Mouse (Mus musculus) heart, embryonic 11.5 days (tissue): Measurements from ENCODE around the gene Rln1. TPM values are rescaled to one million over a fixed set of nuclear protein-coding genes. Genes with fewer than 3 reads are reported as not detected.

Experiments
- ATAC-seq: fragments of 200-750 bp; cut with Nextera tagmentation; replicated peaks from 2 replicates; pipeline ENCODE4 v1.8.0; 2017; ENCODE audit warnings: moderate library complexity; ENCODE audit not compliant: insufficient number of reproducible peaks, low FRiP score, low TSS enrichment
- H3K27ac ChIP-seq: fragments of 300-500 bp; sonication (generic); 2 replicates; pipeline ENCODE4 v1.5.1; 2014; ENCODE audit warnings: mild to moderate bottlenecking, low read depth, low read length
- H3K27me3 ChIP-seq: fragments of 300-500 bp; sonication (generic); 2 replicates; pipeline ENCODE4 v1.6.1; 2014; ENCODE audit warnings: mild to moderate bottlenecking, low read length, mixed read lengths; ENCODE audit not compliant: control insufficient read depth, insufficient read depth
- H3K36me3 ChIP-seq: fragments of 300-500 bp; sonication (generic); 2 replicates; pipeline ENCODE4 v1.6.1; 2014; ENCODE audit warnings: mild to moderate bottlenecking, low read length, moderate library complexity, mixed read lengths; ENCODE audit not compliant: control insufficient read depth, insufficient read depth
- H3K4me1 ChIP-seq: fragments of 300-500 bp; sonication (generic); 2 replicates; pipeline ENCODE4 v1.6.1; 2014; ENCODE audit warnings: low read length; ENCODE audit not compliant: control insufficient read depth, insufficient read depth
- H3K4me2 ChIP-seq: fragments of 300-500 bp; sonication (generic); 2 replicates; pipeline ENCODE4 v1.6.1; 2014; ENCODE audit warnings: mild to moderate bottlenecking, moderate library complexity
- H3K4me3 ChIP-seq: fragments of 300-500 bp; sonication (generic); 2 replicates; pipeline ENCODE4 v1.5.1; 2014; ENCODE audit warnings: low read depth, low read length
- H3K9ac ChIP-seq: fragments of 300-500 bp; sonication (generic); 2 replicates; pipeline ENCODE4 v1.6.1; 2014; ENCODE audit warnings: mild to moderate bottlenecking, low read depth, low read length, moderate library complexity
- H3K9me3 ChIP-seq: fragments of 300-500 bp; sonication (generic); replicated peaks from 2 replicates; pipeline ENCODE4 v1.6.1; 2016; ENCODE audit warnings: low read length; ENCODE audit not compliant: control insufficient read depth
- whole genome bisulfite sequencing: fragments of 180-500 bp; shearing (Covaris S2); extraction: QIAGEN DNeasy Blood & Tissue Kit; methylation state at CpG from one replicate; pipeline ENCODE4 v1.1.7; 2014; ENCODE audit not compliant: insufficient replicate concordance; 5-methylcytosine and 5-hydroxymethylcytosine counted together
- polyA plus RNA-seq: library from polyadenylated mRNA; unstranded; fragments of >200 nt; fragmentation: Nextera tagmentation; extraction: Ambion mirVana; gene quantifications from 2 replicates; pipeline ENCODE4 v1.2.1, GENCODE M21; 2014

The Rln1 gene
- polyA plus RNA-seq, 1 experiment from 2014 or later: 0.60 TPM

GRCm38 (mm10) chr19:29350991-29351390 is 16.5 kb upstream of the Rln1 start:
- WGBS: 53% methylated on average over 5 of the region's 5 CpGs
- Histone ChIP-seq H3K36me3 (no peaks in the 10 kb centered on the region), H3K4me2 (no peak overlapping the region), H3K4me1 (no peaks in the 10 kb centered on the region), H3K9ac (no peak overlapping the region), H3K27me3 (no peaks in the 10 kb centered on the region), H3K27ac (no peak overlapping the region), H3K4me3 (no peak overlapping the region), H3K9me3 (no peaks in the 10 kb centered on the region)
- no peak for ATAC-seq

GRCm38 (mm10) chr19:29345636-29346035 is 11.2 kb upstream of the Rln1 start:
- WGBS: 84% methylated on average over 6 of the region's 6 CpGs

DNA sequence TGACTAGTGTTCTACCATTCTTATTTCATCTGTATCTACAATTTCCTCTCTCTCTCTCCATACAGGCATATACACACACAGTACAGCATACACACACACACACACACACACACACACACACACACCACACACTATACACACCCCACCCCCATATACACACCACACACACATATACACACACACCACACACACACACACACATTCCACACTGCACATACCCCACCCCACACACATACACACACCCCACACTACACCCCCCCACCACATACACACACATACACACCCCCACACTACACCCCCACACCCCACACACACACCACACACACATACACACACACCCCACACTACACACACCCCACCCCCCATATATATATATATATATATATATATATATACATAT is 10.4 kb upstream of the Rln1 start:
- Histone ChIP-seq H3K27ac (no peak overlapping the region), H3K4me3 (no peak overlapping the region), H3K4me1 (no peaks in the 10 kb centered on the region), H3K9me3 (no peaks in the 10 kb centered on the region), H3K9ac (no peak overlapping the region), H3K36me3 (no peaks in the 10 kb centered on the region), H3K27me3 (no peaks in the 10 kb centered on the region), H3K4me2 (no peak overlapping the region)
- no peak for ATAC-seq

More at GRCm38 (mm10) chr19:29345636-29346035, 11.2 kb upstream of the Rln1 start:
- H3K4me2 ChIP-seq: no peak overlapping the region
- H3K36me3 ChIP-seq: no peaks in the 10 kb centered on the region
- ATAC-seq: no peak
- H3K9me3 ChIP-seq: no peaks in the 10 kb centered on the region
- H3K4me1 ChIP-seq: no peaks in the 10 kb centered on the region
- H3K27me3 ChIP-seq: no peaks in the 10 kb centered on the region
- H3K4me3 ChIP-seq: no peak overlapping the region
- no peak overlapping the region for H3K9ac ChIP-seq
- H3K27ac ChIP-seq: no peak overlapping the region

DNA sequence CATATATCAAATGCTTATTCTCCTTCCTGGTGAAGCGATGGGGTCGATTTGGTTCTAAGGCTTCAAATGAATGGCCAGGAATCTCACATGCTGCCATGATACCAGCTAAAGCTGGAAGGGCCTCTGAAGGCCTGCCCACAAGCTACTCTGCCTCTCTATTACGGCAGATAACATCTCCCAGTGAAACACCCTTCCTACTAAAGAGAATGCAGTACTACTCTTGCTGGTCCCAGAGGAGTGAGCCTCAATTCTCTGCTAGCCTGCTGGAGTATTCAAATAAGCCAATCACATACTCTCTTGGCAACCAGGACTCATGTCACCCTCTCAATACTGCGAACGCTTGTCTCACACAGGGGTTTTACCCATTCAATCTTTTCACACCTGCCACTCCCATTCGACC is 7.8 kb upstream of the Rln1 start:
- Histone ChIP-seq H3K4me1 (no peaks in the 10 kb centered on the region), H3K9ac (no peak overlapping the region), H3K4me2 (no peak overlapping the region), H3K27me3 (no peaks in the 10 kb centered on the region), H3K27ac (no peak overlapping the region), H3K9me3 (no peaks in the 10 kb centered on the region), H3K4me3 (no peak overlapping the region), H3K36me3 (no peaks in the 10 kb centered on the region)
- no peak for ATAC-seq
- 66% methylated on average over 6 of the region's 6 CpGs for WGBS

- Histone ChIP-seq H3K4me2 (no peak overlapping the region), H3K36me3 (no peaks in the 10 kb centered on the region), H3K9ac (no peak overlapping the region), H3K4me3 (no peak overlapping the region), H3K27me3 (no peaks in the 10 kb centered on the region), H3K9me3 (no peaks in the 10 kb centered on the region), H3K27ac (no peak overlapping the region), H3K4me1 (no peaks in the 10 kb centered on the region)
- no peak for ATAC-seq
- WGBS: 81% methylated on average over 4 of the region's 4 CpGs
Measured at GRCm38 (mm10) chr19:29341029-29341428, 6.6 kb upstream of the Rln1 start.

- Histone ChIP-seq H3K9me3 (no peaks in the 10 kb centered on the region), H3K4me3 (no peak overlapping the region)
- 77% methylated on average over 2 of the region's 2 CpGs for WGBS
Measured at GRCm38 (mm10) chr19:29336624-29337023, 2.2 kb upstream of the Rln1 start.

GRCm38 (mm10) chr19:29326822-29327552 is 7.5 kb downstream of the Rln1 start:
- WGBS: 74% methylated on average over 13 of the region's 13 CpGs
- Histone ChIP-seq H3K9me3 (no peaks in the 10 kb centered on the region), H3K4me1 (no peaks in the 10 kb centered on the region), H3K9ac (no peak overlapping the region), H3K27me3 (no peaks in the 10 kb centered on the region), H3K4me2 (no peak overlapping the region), H3K36me3 (no peaks in the 10 kb centered on the region), H3K27ac (no peak overlapping the region), H3K4me3 (no peak overlapping the region)
- no peak for ATAC-seq

More at GRCm38 (mm10) chr19:29336624-29337023, 2.2 kb upstream of the Rln1 start:
- no peak overlapping the region for H3K27ac ChIP-seq
- no peak for ATAC-seq
- no peaks in the 10 kb centered on the region for H3K4me1 ChIP-seq
- H3K27me3 ChIP-seq: no peaks in the 10 kb centered on the region
- no peak overlapping the region for H3K4me2 ChIP-seq
- H3K9ac ChIP-seq: no peak overlapping the region
- H3K36me3 ChIP-seq: no peaks in the 10 kb centered on the region

DNA sequence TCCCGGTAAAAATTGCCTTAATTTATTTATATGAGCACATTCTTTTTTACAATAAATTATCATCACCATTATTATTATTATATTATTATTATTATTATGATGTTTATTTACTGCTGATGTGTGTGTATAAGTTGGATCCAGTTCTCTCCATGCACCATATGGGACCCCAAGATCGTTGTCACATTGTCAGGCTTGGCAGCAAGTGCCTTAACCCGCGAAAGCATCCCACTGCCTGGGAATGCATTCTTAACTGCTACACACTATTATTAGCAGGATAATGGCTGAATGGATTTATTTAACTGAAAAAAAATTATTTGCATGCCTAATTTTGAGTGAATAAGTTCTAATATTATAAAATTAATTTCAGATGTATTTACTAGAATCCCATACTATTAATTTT is 8.1 kb downstream of the Rln1 start:
- H3K4me3 ChIP-seq: no peak overlapping the region
- H3K27me3 ChIP-seq: no peaks in the 10 kb centered on the region
- H3K27ac ChIP-seq: no peak overlapping the region
- H3K36me3 ChIP-seq: no peaks in the 10 kb centered on the region
- WGBS: 91% methylated on average over 4 of the region's 4 CpGs
- H3K9me3 ChIP-seq: no peaks in the 10 kb centered on the region
- no peak overlapping the region for H3K9ac ChIP-seq
- H3K4me2 ChIP-seq: no peak overlapping the region
- ATAC-seq: no peak
- no peaks in the 10 kb centered on the region for H3K4me1 ChIP-seq

- no peak for ATAC-seq
- Histone ChIP-seq H3K4me3 (peak overlapping the region; percentile 31), H3K27me3 (no peaks in the 10 kb centered on the region), H3K27ac (0 out of 2 replicates have a peak overlapping the region, but pooled peaks have one; percentile 5), H3K4me2 (peak overlapping the region; percentile 59), H3K9ac (no peak overlapping the region), H3K9me3 (no peaks in the 10 kb centered on the region), H3K4me1 (no peaks in the 10 kb centered on the region), H3K36me3 (no peaks in the 10 kb centered on the region)
- 62% methylated on average over 9 of the region's 9 CpGs for WGBS
Measured at GRCm38 (mm10) chr19:29325852-29326180, 8.7 kb downstream of the Rln1 start.
